Mouse (Mus musculus): Measurements from ENCODE around the gene Ndufa9.

Ndufa9 gene

DNA sequence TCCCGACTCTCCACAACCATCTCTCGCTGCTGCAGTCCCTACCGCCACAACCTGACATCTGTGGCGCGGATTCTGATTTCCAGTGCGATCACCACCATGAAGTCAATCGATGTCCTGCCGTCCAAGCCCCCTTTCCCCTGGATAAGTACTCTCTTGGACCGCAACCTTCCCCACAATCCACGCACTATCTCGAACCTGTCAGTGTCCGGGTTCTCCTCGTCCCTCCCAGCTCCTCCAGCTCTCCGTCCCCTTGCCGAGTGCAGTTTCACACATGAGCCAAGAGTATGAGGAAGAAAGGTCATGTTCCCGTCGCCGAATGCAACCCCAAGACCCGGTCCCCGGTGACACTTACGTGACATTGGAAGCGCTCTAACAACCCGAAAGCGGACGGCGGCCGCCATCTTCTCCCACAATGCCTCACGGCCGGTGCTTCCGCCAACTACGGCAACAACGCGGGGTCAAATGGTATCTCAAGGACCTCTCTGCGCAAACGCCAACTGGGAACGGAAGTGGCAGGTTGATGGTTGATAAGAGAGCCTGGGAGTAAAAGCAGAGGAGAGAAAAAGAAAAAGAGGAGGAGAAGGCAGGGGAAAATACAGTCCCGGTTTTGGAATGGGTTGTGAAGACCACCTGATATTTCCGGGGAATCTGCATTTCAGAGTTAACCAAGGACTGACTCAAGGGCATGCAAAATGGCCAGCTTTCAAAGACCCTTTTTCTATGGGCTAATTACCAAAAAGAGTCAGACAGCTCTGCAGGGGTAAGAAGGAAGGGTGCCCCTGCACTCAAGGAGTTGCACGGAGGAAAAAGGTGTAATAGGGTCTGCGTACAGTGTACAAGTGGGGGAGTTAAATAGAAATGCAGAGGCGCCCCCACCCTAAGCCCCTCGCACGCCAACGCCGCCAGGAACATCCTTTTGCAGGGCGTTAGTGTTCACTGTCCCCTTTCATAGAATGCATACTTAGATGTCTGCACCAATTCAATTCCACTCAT is at the start of gene Ndufa9:
Ndufa9 (minus strand) TSS at position 425 of the 993 bp plus-strand sequence.
- in situ Hi-C loops (cut with MboI), result no loop called here

GRCm38 (mm10) chr6:126877118-126877517 is 28.2 kb upstream of the Ndufa9 start:
- in situ Hi-C loops (cut with MboI), result no loop called here

GRCm38 (mm10) chr6:126852881-126853280 is 3.9 kb upstream of the Ndufa9 start, which contains the start of gene Akap3:
Gene Akap3 (plus strand): TSS chr6:126853098.
- in situ Hi-C loops (cut with MboI), result no loop called here

- in situ Hi-C loops (cut with MboI), result no loop called here
Observed at GRCm38 (mm10) chr6:126836628-126837027, 12.3 kb downstream of the Ndufa9 start.

- in situ Hi-C loops (cut with MboI), result no loop called here
Observed at GRCm38 (mm10) chr6:126823087-126823486, 25.8 kb downstream of the Ndufa9 start.

DNA sequence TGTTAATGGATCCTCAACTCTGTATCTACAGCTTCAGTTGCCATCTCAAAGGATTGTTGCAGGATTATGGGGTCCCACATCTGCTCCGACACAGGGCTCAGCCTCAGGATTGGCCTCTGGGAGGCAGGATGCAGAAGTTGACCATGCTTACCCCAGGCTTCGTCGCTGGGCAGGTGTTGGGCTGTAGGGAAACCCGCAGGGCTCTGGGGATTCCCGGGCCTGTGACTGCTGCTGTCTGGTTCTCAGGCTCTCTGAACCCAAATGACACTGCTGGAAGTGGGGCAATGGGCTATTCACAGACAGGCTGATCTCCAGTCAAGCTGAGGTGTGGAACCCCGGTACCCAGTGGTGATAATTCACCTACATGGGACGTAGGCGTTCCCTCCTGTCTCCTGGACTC is 32.6 kb downstream of the Ndufa9 start:
- in situ Hi-C loops (cut with MboI), result no loop called here

GRCm38 (mm10) chr6:126815206-126815750 is 33.7 kb downstream of the Ndufa9 start:
- in situ Hi-C loops (cut with MboI), result no loop called here

GRCm38 (mm10) chr6:126811481-126811880 is 37.5 kb downstream of the Ndufa9 start:
- in situ Hi-C loops (cut with MboI), result no loop called here

- in situ Hi-C loops (cut with MboI), result no loop called here
Observed at GRCm38 (mm10) chr6:126808561-126808960, 40.4 kb downstream of the Ndufa9 start.

DNA sequence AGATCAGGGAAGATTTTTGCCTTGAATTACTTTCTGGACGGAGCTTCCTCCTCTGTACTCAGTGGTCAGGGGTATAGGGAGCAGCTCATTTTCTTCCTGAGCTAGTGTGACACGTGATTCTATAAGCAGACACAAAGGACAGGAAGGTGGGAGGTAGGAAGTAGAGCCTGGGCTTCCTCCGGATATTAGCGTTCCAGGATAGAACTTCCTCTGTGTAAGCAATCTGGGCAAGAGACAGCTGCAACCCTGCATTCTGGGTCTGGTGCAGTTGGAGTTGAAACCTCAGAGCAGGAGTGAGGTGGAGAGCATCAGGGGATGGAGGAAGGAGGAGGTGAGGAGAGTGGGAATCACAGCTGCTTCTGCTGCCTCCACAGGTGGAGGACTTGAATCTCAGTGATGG is 40.8 kb downstream of the Ndufa9 start:
- in situ Hi-C loops (cut with MboI), result no loop called here

DNA sequence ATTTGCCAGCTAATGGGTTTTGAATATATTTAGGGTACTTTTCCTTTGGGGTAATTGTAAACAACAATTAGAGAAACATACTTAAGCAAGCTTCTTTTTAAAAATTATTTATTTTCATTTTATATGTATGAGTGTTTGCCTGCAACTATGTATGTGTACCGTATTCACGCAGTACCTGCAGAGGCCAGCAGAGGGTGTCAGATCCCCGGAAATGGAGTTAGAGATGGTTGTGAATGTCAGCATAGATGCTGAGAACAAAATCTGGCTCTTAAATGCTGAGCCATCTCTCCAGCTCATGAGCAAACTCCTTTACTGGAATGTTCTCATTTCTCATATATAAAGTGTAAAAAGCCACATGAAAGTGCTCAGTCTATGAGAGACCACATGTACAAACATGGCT is 42.2 kb downstream of the Ndufa9 start:
- in situ Hi-C loops (cut with MboI), result no loop called here

GRCm38 (mm10) chr6:126802946-126803345 is 46.0 kb downstream of the Ndufa9 start:
- in situ Hi-C loops (cut with MboI), result no loop called here

DNA sequence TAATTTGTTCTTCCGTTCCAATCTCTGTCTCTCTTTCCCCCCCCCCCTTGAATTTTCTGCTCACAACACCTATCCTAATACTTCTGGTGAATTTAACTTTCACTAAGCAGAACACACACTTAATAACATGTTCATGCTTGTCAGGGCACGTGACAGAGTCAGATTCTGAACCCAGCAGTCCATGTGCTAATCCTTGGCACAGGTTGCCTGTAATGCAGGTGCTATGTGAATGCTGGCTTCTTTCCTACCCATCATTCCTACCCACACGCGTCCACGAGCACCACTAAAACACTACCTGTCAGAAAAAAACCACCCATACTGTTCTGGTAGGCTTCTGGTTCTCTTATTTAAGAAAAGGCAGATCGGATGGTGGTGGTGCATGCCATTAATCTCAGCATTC is 54.2 kb downstream of the Ndufa9 start:
- in situ Hi-C loops (cut with MboI), result no loop called here

DNA sequence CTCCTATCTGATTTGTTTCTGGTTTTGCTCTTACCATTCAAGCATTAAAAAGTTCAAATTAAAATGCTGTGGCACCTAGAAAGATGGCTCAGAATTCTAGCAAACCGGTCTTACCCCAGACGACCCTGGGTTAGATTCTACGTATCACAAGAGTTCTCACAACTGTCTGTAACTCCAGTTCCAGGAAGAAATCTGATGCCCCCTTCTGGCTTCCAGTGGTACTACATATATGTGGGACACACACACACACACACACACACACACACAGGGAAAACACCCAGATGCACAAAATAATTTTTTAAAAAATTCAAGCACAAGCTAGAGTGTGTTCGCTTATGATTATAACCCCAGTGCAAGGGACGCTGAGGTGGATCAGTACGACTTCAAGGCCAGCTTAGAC is 55.2 kb downstream of the Ndufa9 start:
- in situ Hi-C loops (cut with MboI), result no loop called here

DNA sequence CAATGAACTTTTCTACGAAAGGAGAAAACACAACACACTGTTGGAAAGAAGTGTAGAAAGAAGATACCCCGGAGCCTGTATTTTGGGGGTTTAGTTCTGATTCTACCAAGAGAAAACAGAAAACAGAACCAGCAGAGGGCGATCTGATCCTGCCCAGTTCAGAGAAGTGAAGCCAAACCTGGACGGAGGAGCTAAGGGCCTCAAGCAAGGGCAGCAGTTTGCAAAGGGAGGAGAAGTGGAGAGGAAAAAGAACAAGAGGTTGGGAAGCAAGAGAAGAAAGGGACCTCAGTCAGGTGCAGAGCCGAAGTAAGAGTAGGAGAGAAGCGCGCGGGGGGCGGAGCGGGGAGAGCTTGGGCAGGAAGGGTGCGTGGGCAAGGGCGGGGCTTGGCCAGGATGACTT is 57.0 kb downstream of the Ndufa9 start:
- in situ Hi-C loops (cut with MboI), result no loop called here

- in situ Hi-C loops (cut with MboI), result no loop called here
Observed at GRCm38 (mm10) chr6:126791488-126791887, 57.4 kb downstream of the Ndufa9 start.

GRCm38 (mm10) chr6:126788863-126789262 is 60.1 kb downstream of the Ndufa9 start:
- in situ Hi-C loops (cut with MboI), result no loop called here

- in situ Hi-C loops (cut with MboI), result no loop called here
Observed at GRCm38 (mm10) chr6:126784206-126784605, 64.7 kb downstream of the Ndufa9 start.

DNA sequence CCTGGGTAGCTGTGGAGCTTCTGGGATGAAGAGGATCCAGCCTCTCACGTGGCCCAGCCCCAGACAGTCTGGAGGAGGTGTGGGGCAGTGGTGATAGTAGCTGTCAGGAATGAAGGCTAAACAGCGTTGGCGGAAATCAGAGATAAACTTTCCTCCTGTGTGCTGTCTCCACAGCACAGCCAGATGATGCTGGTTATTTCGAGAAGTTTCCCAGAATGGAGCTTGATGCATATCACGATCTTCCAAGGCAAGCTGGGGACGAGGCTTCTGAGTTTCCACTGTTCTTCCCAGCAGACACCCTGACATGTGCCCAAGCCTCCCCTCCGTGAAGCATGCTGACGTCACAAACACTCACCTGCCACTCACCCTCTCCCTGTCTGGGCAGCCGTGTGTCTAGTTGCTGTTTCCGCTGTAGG is 65.3 kb downstream of the Ndufa9 start:
- in situ Hi-C loops (cut with MboI), result no loop called here

GRCm38 (mm10) chr6:126783056-126783455 is 65.9 kb downstream of the Ndufa9 start:
- in situ Hi-C loops (cut with MboI), result no loop called here

GRCm38 (mm10) chr6:126777889-126778288 is 71.0 kb downstream of the Ndufa9 start:
- in situ Hi-C loops (cut with MboI), result no loop called here

DNA sequence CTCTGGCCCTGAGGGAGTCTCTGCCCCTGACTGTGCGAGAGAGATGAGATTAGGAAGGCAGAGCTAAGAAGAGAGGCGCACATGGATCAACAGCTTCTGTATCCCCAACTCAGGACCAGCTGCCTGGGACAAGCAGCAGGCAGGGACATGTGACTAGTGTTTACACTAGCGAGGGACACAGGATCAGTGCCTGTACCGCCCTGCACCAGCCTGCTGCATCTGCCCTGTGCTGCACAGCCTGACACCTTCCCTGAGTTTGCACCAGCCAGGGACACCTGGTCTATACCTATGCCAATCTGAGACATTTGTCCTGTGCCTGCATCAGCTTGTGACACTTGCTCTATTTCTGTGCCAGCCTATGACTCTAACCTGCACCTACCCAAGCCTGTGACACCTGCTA is 75.1 kb downstream of the Ndufa9 start:
- in situ Hi-C loops (cut with MboI), result no loop called here

DNA sequence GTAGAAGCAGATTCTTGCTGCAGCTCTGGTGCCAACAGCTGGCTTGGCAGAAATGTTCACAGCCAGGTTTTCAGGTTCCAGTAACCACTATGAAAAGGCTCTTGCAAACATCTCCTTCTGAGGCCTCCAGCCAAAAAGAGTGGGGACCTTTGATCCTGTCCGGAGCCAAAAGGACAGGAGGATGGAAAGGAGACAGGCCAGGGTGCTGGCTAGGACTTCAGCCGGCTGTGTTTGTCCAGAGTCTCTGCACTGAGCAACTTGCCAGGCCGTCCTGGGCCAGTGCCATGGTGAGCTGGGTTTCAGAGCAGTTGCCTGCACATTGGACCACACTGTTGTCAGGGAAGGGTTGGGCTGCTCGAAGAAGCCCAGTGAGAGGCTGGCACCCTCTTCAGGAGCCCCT is 76.6 kb downstream of the Ndufa9 start:
- in situ Hi-C loops (cut with MboI), result no loop called here
